Mouse (Mus musculus) limb, embryonic 14.5 days (tissue): ENCODE data around the gene Gm49388. TPM values are rescaled to one million over a fixed set of nuclear protein-coding genes. Genes with fewer than 3 reads are reported as not detected.

Experiments
- ATAC-seq: fragments of 200-750 bp; cut with Nextera tagmentation; 2 replicates; pipeline ENCODE4 v1.8.0; 2017; ENCODE audit warnings: low read depth, moderate number of reproducible peaks, moderate TSS enrichment; ENCODE audit not compliant: low FRiP score
- DNase-seq: peaks from one replicate; pipeline ENCODE4 v3.0.0-alpha.2; 2015; ENCODE audit warnings: low spot score
- H3K27ac ChIP-seq: fragments of 300-500 bp; sonication (generic); replicated peaks from 2 replicates; pipeline ENCODE4 v1.5.1; 2014; ENCODE audit warnings: low read depth, mild to moderate bottlenecking, low read length, moderate library complexity, mixed read lengths
- H3K27me3 ChIP-seq: fragments of 300-500 bp; sonication (generic); 2 replicates; pipeline ENCODE4 v1.6.1; 2014; ENCODE audit warnings: low read length, mixed read lengths; ENCODE audit not compliant: control insufficient read depth, insufficient read depth
- H3K36me3 ChIP-seq: fragments of 300-500 bp; sonication (generic); 2 replicates; pipeline ENCODE4 v1.6.1; 2014; ENCODE audit warnings: mild to moderate bottlenecking, low read length, moderate library complexity, mixed read lengths; ENCODE audit not compliant: control insufficient read depth, insufficient read depth
- H3K4me1 ChIP-seq: fragments of 300-500 bp; sonication (generic); 2 replicates; pipeline ENCODE4 v1.6.1; 2014; ENCODE audit warnings: antibody characterized with exemption, low read length, mixed read lengths; ENCODE audit not compliant: control insufficient read depth, insufficient read depth
- H3K4me2 ChIP-seq: fragments of 300-500 bp; sonication (generic); replicated peaks from 2 replicates; pipeline ENCODE4 v1.6.1; 2014; ENCODE audit warnings: low read depth, mild to moderate bottlenecking, low read length, moderate library complexity; ENCODE audit not compliant: severe bottlenecking
- H3K4me3 ChIP-seq: fragments of 300-500 bp; sonication (generic); replicated peaks from 2 replicates; pipeline ENCODE4 v1.5.1; 2014; ENCODE audit warnings: low read length
- H3K9ac ChIP-seq: fragments of 300-500 bp; sonication (generic); 2 replicates; pipeline ENCODE4 v1.6.1; 2014; ENCODE audit warnings: mild to moderate bottlenecking, low read depth, low read length, moderate library complexity; ENCODE audit not compliant: severe bottlenecking
- H3K9me3 ChIP-seq: fragments of 300-500 bp; sonication (generic); 2 replicates; pipeline ENCODE4 v1.6.1; 2016; ENCODE audit warnings: low read length; ENCODE audit not compliant: control insufficient read depth
- POLR2A ChIP-seq: fragments of 200-500 bp; IDR thresholded peaks from 2 replicates; pipeline ENCODE4 v1.8.0; 2012; ENCODE audit warnings: inconsistent platforms, mild to moderate bottlenecking, moderate library complexity, borderline replicate concordance; ENCODE audit not compliant: insufficient read depth, insufficient read length; ENCODE audit errors: extremely low read depth
- WGBS: fragments of 180-500 bp; shearing (Covaris S2); extraction: QIAGEN DNeasy Blood & Tissue Kit; methylation state at CpG from one replicate; pipeline ENCODE4 v1.1.7; 2014; 5-methylcytosine and 5-hydroxymethylcytosine counted together
- polyA plus RNA-seq, 2 experiments: library from polyadenylated mRNA; depleted of rRNA in 1 of 2; stranded (reverse) in 1 of 2; unstranded in 1 of 2; fragments of >200 nt; fragmentation: Nextera tagmentation in 1 of 2; extraction: Ambion mirVana in 1 of 2; gene quantifications; 2 replicates each; pipeline versions ENCODE4 v1.2.1 to v1.2.3; 2012 to 2014

Gm49388 gene
- polyA plus RNA-seq, 2 experiments, result 0.44 TPM; not detected in 1

- no peaks in the 10 kb centered on the region for H3K27me3 ChIP-seq
- peak; percentile 92 for ATAC-seq
- WGBS, result 0% methylated on average over 33 of the region's 46 CpGs
- peak; percentile 93 for DNase-seq
- peak overlapping the region; percentile 93 for H3K4me2 ChIP-seq
- peak overlapping the region; percentile 90 for H3K27ac ChIP-seq
- H3K9ac ChIP-seq, result peak overlapping the region; percentile 69
- peaks cover 26% of the 10 kb centered on the region; the same call in 1 of the 2 replicates for H3K36me3 ChIP-seq
- peak overlapping the region; percentile 75 for H3K4me3 ChIP-seq
- H3K4me1 ChIP-seq, result 0 out of 2 replicates have a peak, but pooled peaks cover 12% of the 10 kb centered on the region
- no peaks in the 10 kb centered on the region for H3K9me3 ChIP-seq
- no peak for TF ChIP-seq POLR2A
Observed at GRCm38 (mm10) chr7:127841340-127842000, 56.1 kb downstream of the Gm49388 start.

GRCm38 (mm10) chr7:127842001-127842718 is 56.8 kb downstream of the Gm49388 start:
- ATAC-seq (peak; percentile 58), DNase-seq (peak; percentile 80)
- Histone ChIP-seq H3K27me3 (no peaks in the 10 kb centered on the region), H3K9me3 (no peaks in the 10 kb centered on the region), H3K4me2 (peak overlapping the region; percentile 93), H3K4me3 (peak overlapping the region; percentile 75), H3K27ac (peak overlapping the region; percentile 90), H3K9ac (peak overlapping the region; percentile 69), H3K36me3 (peaks cover 31% of the 10 kb centered on the region; the same call in 1 of the 2 replicates), H3K4me1 (0 out of 2 replicates have a peak, but pooled peaks cover 12% of the 10 kb centered on the region)
- no peak for TF ChIP-seq POLR2A
- WGBS, result under 1% methylated on average over 39 of the region's 40 CpGs

GRCm38 (mm10) chr7:127849973-127850875 is 64.8 kb downstream of the Gm49388 start:
- no peak overlapping the region for H3K27ac ChIP-seq

GRCm38 (mm10) chr7:127850906-127851305 is 65.5 kb downstream of the Gm49388 start:
- TF ChIP-seq POLR2A, result no peak

More at GRCm38 (mm10) chr7:127849973-127850875, 64.8 kb downstream of the Gm49388 start:
- Histone ChIP-seq H3K27me3 (no peaks in the 10 kb centered on the region), H3K9ac (no peak overlapping the region), H3K36me3 (peaks cover 23% of the 10 kb centered on the region; the same call in 1 of the 2 replicates), H3K4me3 (no peak overlapping the region), H3K4me2 (no peak overlapping the region), H3K9me3 (no peaks in the 10 kb centered on the region), H3K4me1 (no peaks in the 10 kb centered on the region)
- DNase-seq, result no peak
- 0 out of 2 replicates have a peak, but pooled peaks have one; percentile 26 for ATAC-seq
- 76% methylated on average over 6 of the region's 6 CpGs for WGBS
- no peak for TF ChIP-seq POLR2A

More at GRCm38 (mm10) chr7:127850906-127851305, 65.5 kb downstream of the Gm49388 start:
- H3K4me1 ChIP-seq, result no peaks in the 10 kb centered on the region
- H3K9ac ChIP-seq, result no peak overlapping the region
- H3K27me3 ChIP-seq, result no peaks in the 10 kb centered on the region
- no peak overlapping the region for H3K4me2 ChIP-seq
- WGBS, result 58% methylated on average over 5 of the region's 5 CpGs
- DNase-seq (no peak), ATAC-seq (no peak)
- H3K36me3 ChIP-seq, result peaks cover 18% of the 10 kb centered on the region; the same call in 1 of the 2 replicates
- H3K27ac ChIP-seq, result no peak overlapping the region
- no peaks in the 10 kb centered on the region for H3K9me3 ChIP-seq
- no peak overlapping the region for H3K4me3 ChIP-seq

Other genes starting within 250 kb of the Gm49388 start
- gene Tmem265, start 224.2 kb upstream of the Gm49388 start, polyA plus RNA-seq (2012; rRNA removed), result 2.4 and 4.5 TPM in 2 replicates
- 7.1 and 9.3 TPM in 2 replicates for gene Tmem265, start 224.2 kb upstream of the Gm49388 start, polyA plus RNA-seq (2014; fragmentation: Nextera tagmentation; extraction: Ambion mirVana)
- 99.1 and 103 TPM in 2 replicates for gene Phkg2, start 212.3 kb upstream of the Gm49388 start, polyA plus RNA-seq (2012; rRNA removed)
- 36.3 and 41.9 TPM in 2 replicates for gene Phkg2, start 212.3 kb upstream of the Gm49388 start, polyA plus RNA-seq (2014; fragmentation: Nextera tagmentation; extraction: Ambion mirVana)
- 9.7 and 10.6 TPM in 2 replicates for gene Ccdc189, start 197.0 kb upstream of the Gm49388 start, polyA plus RNA-seq (2012; rRNA removed)
- gene Ccdc189, start 197.0 kb upstream of the Gm49388 start, polyA plus RNA-seq (2014; fragmentation: Nextera tagmentation; extraction: Ambion mirVana), result 5.4 and 8.1 TPM in 2 replicates
- gene Rnf40, start 196.8 kb upstream of the Gm49388 start, polyA plus RNA-seq (2012; rRNA removed), result 49.1 and 51.9 TPM in 2 replicates
- gene Rnf40, start 196.8 kb upstream of the Gm49388 start, polyA plus RNA-seq (2014; fragmentation: Nextera tagmentation; extraction: Ambion mirVana), result 42.5 and 49.5 TPM in 2 replicates
- 23.8 and 24.5 TPM in 2 replicates for gene Zfp629, start 169.8 kb upstream of the Gm49388 start, polyA plus RNA-seq (2012; rRNA removed)
- 13.9 and 19.2 TPM in 2 replicates for gene Zfp629, start 169.8 kb upstream of the Gm49388 start, polyA plus RNA-seq (2014; fragmentation: Nextera tagmentation; extraction: Ambion mirVana)
- 74.7 and 90.0 TPM in 2 replicates for gene Bcl7c, start 76.7 kb upstream of the Gm49388 start, polyA plus RNA-seq (2012; rRNA removed)
- gene Bcl7c, start 76.7 kb upstream of the Gm49388 start, polyA plus RNA-seq (2014; fragmentation: Nextera tagmentation; extraction: Ambion mirVana), result 95.4 and 102 TPM in 2 replicates
- 53.6 and 82.9 TPM in 2 replicates for gene Ctf1, start 72.9 kb upstream of the Gm49388 start, polyA plus RNA-seq (2012; rRNA removed)
- 34.9 and 41.6 TPM in 2 replicates for gene Ctf1, start 72.9 kb upstream of the Gm49388 start, polyA plus RNA-seq (2014; fragmentation: Nextera tagmentation; extraction: Ambion mirVana)
- 0.03 TPM in 1 of 2 replicates, not detected in the other for gene Ctf2, start 53.4 kb upstream of the Gm49388 start, polyA plus RNA-seq (2012; rRNA removed)
- gene Ctf2, start 53.4 kb upstream of the Gm49388 start, polyA plus RNA-seq (2014; fragmentation: Nextera tagmentation; extraction: Ambion mirVana), result 0.22 and 0.34 TPM in 2 replicates
- gene Fbxl19, start 41.1 kb upstream of the Gm49388 start, polyA plus RNA-seq (2012; rRNA removed), result 64.5 and 81.3 TPM in 2 replicates
- gene Fbxl19, start 41.1 kb upstream of the Gm49388 start, polyA plus RNA-seq (2014; fragmentation: Nextera tagmentation; extraction: Ambion mirVana), result 4.4 and 6.8 TPM in 2 replicates
- gene Orai3, start 15.8 kb upstream of the Gm49388 start, polyA plus RNA-seq (2012; rRNA removed), result 22.8 and 29.6 TPM in 2 replicates
- gene Orai3, start 15.8 kb upstream of the Gm49388 start, polyA plus RNA-seq (2014; fragmentation: Nextera tagmentation; extraction: Ambion mirVana), result 10.5 and 11.6 TPM in 2 replicates
- gene Setd1a, start 8.9 kb upstream of the Gm49388 start, polyA plus RNA-seq (2012; rRNA removed), result 29.7 and 31.8 TPM in 2 replicates
- gene Setd1a, start 8.9 kb upstream of the Gm49388 start, polyA plus RNA-seq (2014; fragmentation: Nextera tagmentation; extraction: Ambion mirVana), result 27.3 and 32.0 TPM in 2 replicates
- gene Hsd3b7, start 15.0 kb downstream of the Gm49388 start, polyA plus RNA-seq (2012; rRNA removed), result 28.0 and 28.7 TPM in 2 replicates
- gene Hsd3b7, start 15.0 kb downstream of the Gm49388 start, polyA plus RNA-seq (2014; fragmentation: Nextera tagmentation; extraction: Ambion mirVana), result 14.3 and 16.5 TPM in 2 replicates
- 116 and 147 TPM in 2 replicates for gene Stx4a, start 38.7 kb downstream of the Gm49388 start, polyA plus RNA-seq (2012; rRNA removed)
- gene Stx4a, start 38.7 kb downstream of the Gm49388 start, polyA plus RNA-seq (2014; fragmentation: Nextera tagmentation; extraction: Ambion mirVana), result 38.8 and 41.0 TPM in 2 replicates
- gene Stx1b, start 38.9 kb downstream of the Gm49388 start, polyA plus RNA-seq (2012; rRNA removed), result 43.9 and 52.1 TPM in 2 replicates
- gene Stx1b, start 38.9 kb downstream of the Gm49388 start, polyA plus RNA-seq (2014; fragmentation: Nextera tagmentation; extraction: Ambion mirVana), result 4.0 and 6.3 TPM in 2 replicates
- 19.1 and 20.1 TPM in 2 replicates for gene Zfp646, start 90.6 kb downstream of the Gm49388 start, polyA plus RNA-seq (2012; rRNA removed)
- gene Zfp646, start 90.6 kb downstream of the Gm49388 start, polyA plus RNA-seq (2014; fragmentation: Nextera tagmentation; extraction: Ambion mirVana), result 12.4 and 15.3 TPM in 2 replicates
- gene Zfp668, start 91.2 kb downstream of the Gm49388 start, polyA plus RNA-seq (2012; rRNA removed), result 11.0 and 14.9 TPM in 2 replicates
- gene Zfp668, start 91.2 kb downstream of the Gm49388 start, polyA plus RNA-seq (2014; fragmentation: Nextera tagmentation; extraction: Ambion mirVana), result 10.9 and 14.8 TPM in 2 replicates
- gene Prss53, start 105.4 kb downstream of the Gm49388 start, polyA plus RNA-seq (2012; rRNA removed), result 6.9 and 9.6 TPM in 2 replicates
- gene Prss53, start 105.4 kb downstream of the Gm49388 start, polyA plus RNA-seq (2014; fragmentation: Nextera tagmentation; extraction: Ambion mirVana), result 1.3 and 2.0 TPM in 2 replicates
- gene Gm21974, start 109.8 kb downstream of the Gm49388 start, polyA plus RNA-seq (2012; rRNA removed), result not detected in 2 replicates
- not detected in 2 replicates for gene Gm21974, start 109.8 kb downstream of the Gm49388 start, polyA plus RNA-seq (2014; fragmentation: Nextera tagmentation; extraction: Ambion mirVana)
- gene Vkorc1, start 110.0 kb downstream of the Gm49388 start, polyA plus RNA-seq (2012; rRNA removed), result 242 and 335 TPM in 2 replicates
- 244 and 256 TPM in 2 replicates for gene Vkorc1, start 110.0 kb downstream of the Gm49388 start, polyA plus RNA-seq (2014; fragmentation: Nextera tagmentation; extraction: Ambion mirVana)
- gene Bckdk, start 118.5 kb downstream of the Gm49388 start, polyA plus RNA-seq (2012; rRNA removed), result 67.0 and 94.6 TPM in 2 replicates
- gene Bckdk, start 118.5 kb downstream of the Gm49388 start, polyA plus RNA-seq (2014; fragmentation: Nextera tagmentation; extraction: Ambion mirVana), result 116 and 122 TPM in 2 replicates
- gene Kat8, start 126.9 kb downstream of the Gm49388 start, polyA plus RNA-seq (2012; rRNA removed), result 35.2 and 43.4 TPM in 2 replicates
- gene Kat8, start 126.9 kb downstream of the Gm49388 start, polyA plus RNA-seq (2014; fragmentation: Nextera tagmentation; extraction: Ambion mirVana), result 39.1 and 45.4 TPM in 2 replicates
- gene Prss8, start 144.5 kb downstream of the Gm49388 start, polyA plus RNA-seq (2012; rRNA removed), result 6.3 and 7.0 TPM in 2 replicates
- 6.2 and 7.0 TPM in 2 replicates for gene Prss8, start 144.5 kb downstream of the Gm49388 start, polyA plus RNA-seq (2014; fragmentation: Nextera tagmentation; extraction: Ambion mirVana)
- 14.5 and 16.9 TPM in 2 replicates for gene Prss36, start 161.1 kb downstream of the Gm49388 start, polyA plus RNA-seq (2012; rRNA removed)
- 11.7 and 14.1 TPM in 2 replicates for gene Prss36, start 161.1 kb downstream of the Gm49388 start, polyA plus RNA-seq (2014; fragmentation: Nextera tagmentation; extraction: Ambion mirVana)
- 919 and 999 TPM in 2 replicates for gene Fus, start 181.8 kb downstream of the Gm49388 start, polyA plus RNA-seq (2012; rRNA removed)
- gene Fus, start 181.8 kb downstream of the Gm49388 start, polyA plus RNA-seq (2014; fragmentation: Nextera tagmentation; extraction: Ambion mirVana), result 60.9 and 68.7 TPM in 2 replicates
- 53.1 and 59.3 TPM in 2 replicates for gene Pycard, start 208.3 kb downstream of the Gm49388 start, polyA plus RNA-seq (2012; rRNA removed)
- gene Pycard, start 208.3 kb downstream of the Gm49388 start, polyA plus RNA-seq (2014; fragmentation: Nextera tagmentation; extraction: Ambion mirVana), result 98.3 and 132 TPM in 2 replicates
- 22.8 and 26.6 TPM in 2 replicates for gene Trim72, start 218.3 kb downstream of the Gm49388 start, polyA plus RNA-seq (2012; rRNA removed)
- gene Trim72, start 218.3 kb downstream of the Gm49388 start, polyA plus RNA-seq (2014; fragmentation: Nextera tagmentation; extraction: Ambion mirVana), result 1.7 and 2.2 TPM in 2 replicates